Mouse (Mus musculus): ENCODE measurements around the gene Cfap69. TPM values are rescaled to one million over a fixed set of nuclear protein-coding genes. Genes with fewer than 3 reads are reported as not detected.

The Cfap69 gene
- polyA plus RNA-seq, 1 experiment from 2014 or later = 3.4 TPM

DNA sequence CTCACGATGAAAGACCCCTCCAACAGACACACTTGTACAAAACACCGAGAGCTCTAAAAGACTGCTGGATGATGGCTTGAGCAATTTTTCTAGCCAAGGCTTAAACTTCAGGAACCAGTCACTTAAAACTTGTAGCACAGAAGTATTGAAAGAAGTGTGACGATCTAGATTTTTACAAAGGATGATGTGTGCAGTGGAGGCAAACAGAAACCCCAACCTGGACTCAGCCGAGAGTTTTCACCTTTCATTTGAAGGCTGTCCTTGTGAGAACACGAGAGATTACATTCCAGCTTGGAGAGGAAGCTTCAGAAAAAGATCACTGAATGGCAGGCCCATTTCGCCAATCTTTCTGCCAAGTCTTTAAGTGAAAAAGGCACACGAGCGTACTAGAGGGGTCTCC lies 104.2 kb downstream of the Cfap69 start:
- Histone ChIP-seq H3K9ac (replicated peaks; ENCODE audit: low read depth, low read length) (peak overlapping the region; percentile 61), H3K36me3 (ENCODE audit: control insufficient read depth, insufficient read depth, low read length) (no peaks in the 10 kb centered on the region; the same call in 1 of the 2 replicates), H3K4me1 (ENCODE audit: control insufficient read depth, insufficient read depth, low read length) (0 out of 2 replicates have a peak, but pooled peaks cover 4% of the 10 kb centered on the region), H3K27me3 (ENCODE audit: control insufficient read depth, insufficient read depth, low read length) (no peaks in the 10 kb centered on the region), H3K4me2 (replicated peaks; ENCODE audit: low read depth, low read length) (peak overlapping the region; percentile 43), H3K9me3 (ENCODE audit: control insufficient read depth, low read depth, low read length) (no peaks in the 10 kb centered on the region), H3K4me3 (ENCODE audit: low read depth, low read length) (peak overlapping the region; percentile 75), H3K27ac (ENCODE audit: low read length) (no peak overlapping the region; the same call in 1 of the 2 replicates)
- no peak; the same call in 1 of the 2 replicates for ATAC-seq (ENCODE audit: insufficient number of reproducible peaks, insufficient read depth, low FRiP score, low read depth)
- 38% methylated on average over 8 of the region's 8 CpGs for WGBS

DNA sequence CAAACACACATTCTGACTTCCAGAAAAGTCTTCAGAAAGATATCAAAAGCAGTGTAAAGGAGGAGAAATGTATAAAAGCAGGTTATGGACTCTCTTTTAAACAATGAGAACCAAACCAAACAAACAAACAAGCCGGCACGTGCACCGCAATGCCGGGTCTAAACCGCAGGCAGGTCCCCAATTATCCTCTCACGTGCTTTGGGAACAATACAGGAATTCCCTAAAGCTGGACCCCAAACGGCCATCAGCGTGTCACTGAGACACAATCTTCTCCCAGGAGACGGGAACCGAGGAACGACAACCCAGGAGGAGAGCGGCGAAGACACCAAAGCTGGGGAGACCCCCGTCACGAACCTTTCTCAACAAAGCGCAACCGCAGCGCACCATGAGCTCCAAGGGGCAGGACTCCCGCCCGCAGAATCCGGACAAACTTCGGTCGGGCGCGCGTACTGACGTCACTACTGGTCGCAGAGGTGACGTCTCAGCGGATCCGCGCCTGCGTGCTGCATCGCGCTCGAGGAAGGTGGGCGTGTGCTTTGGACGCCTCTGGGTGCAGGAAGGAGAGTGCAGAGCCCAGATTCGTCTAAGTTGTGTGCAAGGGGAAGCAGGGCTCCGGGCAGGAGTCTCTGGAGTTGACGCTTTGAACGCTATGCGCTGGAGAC lies 104.8 kb downstream of the Cfap69 start, which contains the start of gene Gtpbp10:
Gtpbp10 (minus strand) TSS at position 460 of the 662 bp plus-strand sequence.
- under 1% methylated on average over 43 of the region's 43 CpGs for WGBS

DNA sequence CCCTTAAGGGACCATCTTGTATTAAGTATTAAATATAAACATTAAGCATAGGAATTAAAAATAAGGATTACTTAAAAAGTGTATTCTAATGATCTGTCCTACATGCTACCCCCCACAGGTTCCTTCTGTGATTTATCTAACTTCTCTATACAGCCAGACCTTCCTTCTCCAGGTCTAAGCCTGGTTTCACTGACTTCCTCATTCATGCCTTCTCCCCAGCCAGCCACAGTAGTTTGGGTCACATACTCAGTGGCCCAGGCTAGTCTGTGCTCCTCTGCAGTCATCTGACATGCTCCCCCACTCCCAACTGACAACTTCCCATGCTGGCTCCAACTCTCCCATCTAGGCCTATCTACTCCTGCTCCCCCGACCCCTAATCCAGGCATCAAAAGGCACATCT lies 112.9 kb downstream of the Cfap69 start:
- Histone ChIP-seq H3K9ac (replicated peaks; ENCODE audit: low read depth, low read length) (no peak overlapping the region), H3K4me2 (replicated peaks; ENCODE audit: low read depth, low read length) (no peak overlapping the region), H3K36me3 (ENCODE audit: control insufficient read depth, insufficient read depth, low read length) (peaks cover 23% of the 10 kb centered on the region), H3K9me3 (ENCODE audit: control insufficient read depth, low read depth, low read length) (no peaks in the 10 kb centered on the region), H3K4me1 (ENCODE audit: control insufficient read depth, insufficient read depth, low read length) (no peaks in the 10 kb centered on the region), H3K4me3 (ENCODE audit: low read depth, low read length) (no peak overlapping the region), H3K27ac (ENCODE audit: low read length) (no peak overlapping the region), H3K27me3 (ENCODE audit: control insufficient read depth, insufficient read depth, low read length) (no peaks in the 10 kb centered on the region)
- 86% methylated on average over 1 of the region's 1 CpGs for WGBS
- no peak for ATAC-seq (ENCODE audit: insufficient number of reproducible peaks, insufficient read depth, low FRiP score, low read depth)

More for the DNA sequence above, 104.8 kb downstream of the Cfap69 start, which contains the start of gene Gtpbp10:
- Histone ChIP-seq H3K9ac (replicated peaks; ENCODE audit: low read depth, low read length) (peak within 1 kb of the TSS; percentile 61), H3K27ac (ENCODE audit: low read length) (peak within 1 kb of the TSS; percentile 59; the same call in 1 of the 2 replicates), H3K4me2 (replicated peaks; ENCODE audit: low read depth, low read length) (peak within 1 kb of the TSS; percentile 57), H3K4me1 (ENCODE audit: control insufficient read depth, insufficient read depth, low read length) (0 out of 2 replicates have a peak, but pooled peaks cover 4% of the 10 kb centered on the region), H3K9me3 (ENCODE audit: control insufficient read depth, low read depth, low read length) (no peaks in the 10 kb centered on the region), H3K36me3 (ENCODE audit: control insufficient read depth, insufficient read depth, low read length) (peaks cover 5% of the 10 kb centered on the region; the same call in 1 of the 2 replicates), H3K27me3 (ENCODE audit: control insufficient read depth, insufficient read depth, low read length) (no peaks in the 10 kb centered on the region), H3K4me3 (ENCODE audit: low read depth, low read length) (peak within 1 kb of the TSS; percentile 75)
- peak; percentile 100 for ATAC-seq (ENCODE audit: insufficient number of reproducible peaks, insufficient read depth, low FRiP score, low read depth)

DNA sequence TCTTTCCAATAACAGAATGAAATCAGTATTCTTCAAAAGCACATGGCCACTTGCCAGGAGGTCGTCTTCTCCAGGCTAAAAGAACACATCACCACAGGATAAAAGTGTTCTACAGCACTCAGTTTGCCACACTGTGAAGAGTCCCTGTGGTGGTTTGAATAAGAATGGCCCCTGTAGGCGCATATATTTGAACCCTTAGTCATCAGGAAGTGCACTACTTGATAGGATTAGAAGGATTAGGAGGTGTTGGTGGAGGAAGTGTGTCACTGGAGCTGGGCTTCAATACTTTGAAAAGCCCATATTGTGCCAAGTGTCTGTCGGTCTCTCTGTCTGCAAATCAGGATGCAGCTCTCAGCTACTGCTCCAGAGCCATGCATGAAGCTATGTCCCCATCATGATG lies 123.7 kb downstream of the Cfap69 start:
- peaks cover 31% of the 10 kb centered on the region for H3K36me3 ChIP-seq (ENCODE audit: control insufficient read depth, insufficient read depth, low read length)
- H3K27me3 ChIP-seq (ENCODE audit: control insufficient read depth, insufficient read depth, low read length) = no peaks in the 10 kb centered on the region
- H3K4me1 ChIP-seq (ENCODE audit: control insufficient read depth, insufficient read depth, low read length) = no peaks in the 10 kb centered on the region
- H3K27ac ChIP-seq (ENCODE audit: low read length) = no peak overlapping the region
- no peak for ATAC-seq (ENCODE audit: insufficient number of reproducible peaks, insufficient read depth, low FRiP score, low read depth)
- H3K4me2 ChIP-seq (replicated peaks; ENCODE audit: low read depth, low read length) = no peak overlapping the region
- no peak overlapping the region for H3K4me3 ChIP-seq (ENCODE audit: low read depth, low read length)
- no peak overlapping the region for H3K9ac ChIP-seq (replicated peaks; ENCODE audit: low read depth, low read length)
- H3K9me3 ChIP-seq (ENCODE audit: control insufficient read depth, low read depth, low read length) = no peaks in the 10 kb centered on the region
- WGBS = 69% methylated on average over 3 of the region's 3 CpGs

DNA sequence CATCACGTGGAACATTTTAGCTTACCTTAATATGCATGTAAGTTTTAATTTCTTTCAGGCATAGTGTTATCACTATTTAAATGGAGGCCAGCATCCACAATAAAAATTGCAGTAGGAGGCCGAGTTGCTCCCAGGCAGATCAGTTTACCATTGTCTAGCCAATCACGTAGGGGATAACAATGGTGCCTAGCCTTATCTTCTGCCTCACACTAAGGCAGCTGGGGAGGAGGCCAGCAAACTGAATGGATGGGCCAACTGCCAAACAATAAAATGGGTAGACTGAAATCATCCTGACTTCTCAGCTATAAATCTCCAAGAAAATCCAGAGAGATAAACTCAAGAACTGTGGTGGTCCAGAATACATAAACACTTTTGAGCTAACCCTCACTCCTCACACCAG lies 124.3 kb downstream of the Cfap69 start:
- WGBS = 72% methylated on average over 3 of the region's 3 CpGs
- ATAC-seq (ENCODE audit: insufficient number of reproducible peaks, insufficient read depth, low FRiP score, low read depth) = no peak

DNA sequence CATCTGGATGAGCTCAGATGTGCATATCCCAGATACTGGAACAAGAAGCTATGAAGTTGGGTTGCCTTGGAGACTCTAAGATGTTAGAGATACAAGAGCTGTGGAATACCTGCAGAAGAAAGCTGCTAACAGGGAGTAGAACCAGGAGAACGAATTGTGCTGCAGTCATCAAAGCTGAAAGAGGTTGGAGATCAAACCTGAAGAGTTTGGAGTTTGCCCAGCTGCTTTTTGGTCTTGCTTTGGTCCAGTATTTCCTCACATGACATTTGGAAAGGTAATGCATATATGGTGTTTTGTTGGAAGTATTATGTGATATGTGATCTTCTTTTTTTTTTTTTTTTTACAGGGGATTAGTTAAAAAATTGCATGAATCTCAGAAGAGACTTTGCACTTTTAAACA lies 127.9 kb downstream of the Cfap69 start:
- H3K27me3 ChIP-seq (ENCODE audit: control insufficient read depth, insufficient read depth, low read length) = no peaks in the 10 kb centered on the region
- no peaks in the 10 kb centered on the region for H3K4me1 ChIP-seq (ENCODE audit: control insufficient read depth, insufficient read depth, low read length)
- no peak overlapping the region for H3K4me2 ChIP-seq (replicated peaks; ENCODE audit: low read depth, low read length)
- H3K9ac ChIP-seq (replicated peaks; ENCODE audit: low read depth, low read length) = no peak overlapping the region
- ATAC-seq (ENCODE audit: insufficient number of reproducible peaks, insufficient read depth, low FRiP score, low read depth) = no peak
- WGBS = 87% methylated on average over 1 of the region's 1 CpGs
- H3K4me3 ChIP-seq (ENCODE audit: low read depth, low read length) = no peak overlapping the region
- H3K9me3 ChIP-seq (ENCODE audit: control insufficient read depth, low read depth, low read length) = no peaks in the 10 kb centered on the region
- H3K27ac ChIP-seq (ENCODE audit: low read length) = no peak overlapping the region
- H3K36me3 ChIP-seq (ENCODE audit: control insufficient read depth, insufficient read depth, low read length) = peaks cover 7% of the 10 kb centered on the region; the same call in 1 of the 2 replicates

More for the DNA sequence above, 124.3 kb downstream of the Cfap69 start:
- Histone ChIP-seq H3K36me3 (ENCODE audit: control insufficient read depth, insufficient read depth, low read length) (peaks cover 31% of the 10 kb centered on the region), H3K4me3 (ENCODE audit: low read depth, low read length) (no peak overlapping the region), H3K4me1 (ENCODE audit: control insufficient read depth, insufficient read depth, low read length) (no peaks in the 10 kb centered on the region), H3K9ac (replicated peaks; ENCODE audit: low read depth, low read length) (no peak overlapping the region), H3K27ac (ENCODE audit: low read length) (no peak overlapping the region), H3K27me3 (ENCODE audit: control insufficient read depth, insufficient read depth, low read length) (no peaks in the 10 kb centered on the region), H3K4me2 (replicated peaks; ENCODE audit: low read depth, low read length) (no peak overlapping the region), H3K9me3 (ENCODE audit: control insufficient read depth, low read depth, low read length) (no peaks in the 10 kb centered on the region)

DNA sequence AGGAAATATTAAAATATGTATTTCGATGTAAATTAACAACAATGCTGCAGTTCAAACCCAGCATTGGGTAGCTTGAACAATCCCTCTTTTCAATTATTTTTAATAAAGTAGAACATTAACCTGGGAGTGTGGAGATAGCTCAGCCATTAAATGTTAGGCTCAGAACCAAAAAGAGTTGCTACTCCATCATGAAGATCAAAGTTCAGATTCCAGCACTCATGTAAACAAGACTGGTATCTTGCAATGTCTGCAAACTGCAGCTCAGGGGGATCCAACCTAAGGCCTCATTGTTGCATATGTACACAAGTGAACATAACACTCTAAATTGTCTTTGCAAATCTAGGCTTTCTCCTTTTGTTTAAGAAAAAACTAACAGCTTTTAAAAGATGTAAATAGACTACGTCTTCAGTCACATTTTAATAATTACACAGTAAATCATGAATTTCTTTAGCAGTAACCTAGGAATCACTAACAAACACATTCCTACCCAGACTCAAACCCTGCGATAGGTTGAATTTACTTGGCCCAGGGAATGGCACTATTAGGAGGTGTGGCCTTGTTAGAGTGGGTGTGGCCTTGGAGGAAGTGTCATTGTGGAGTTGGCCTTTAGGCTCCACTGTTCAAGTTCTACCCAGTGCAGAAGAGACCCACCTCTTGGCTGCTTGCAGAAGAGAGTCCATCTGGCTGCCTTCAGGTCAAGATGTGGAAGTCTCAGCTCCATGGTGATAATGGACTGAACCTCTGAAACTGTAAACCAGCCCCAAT lies 130.2 kb downstream of the Cfap69 start:
- ATAC-seq (ENCODE audit: insufficient number of reproducible peaks, insufficient read depth, low FRiP score, low read depth) = no peak
- Histone ChIP-seq H3K4me3 (ENCODE audit: low read depth, low read length) (no peak overlapping the region), H3K4me2 (replicated peaks; ENCODE audit: low read depth, low read length) (no peak overlapping the region), H3K9me3 (ENCODE audit: control insufficient read depth, low read depth, low read length) (no peaks in the 10 kb centered on the region), H3K27ac (ENCODE audit: low read length) (no peak overlapping the region), H3K9ac (replicated peaks; ENCODE audit: low read depth, low read length) (no peak overlapping the region), H3K27me3 (ENCODE audit: control insufficient read depth, insufficient read depth, low read length) (no peaks in the 10 kb centered on the region), H3K36me3 (ENCODE audit: control insufficient read depth, insufficient read depth, low read length) (no peaks in the 10 kb centered on the region), H3K4me1 (ENCODE audit: control insufficient read depth, insufficient read depth, low read length) (no peaks in the 10 kb centered on the region)
- 77% methylated on average over 3 of the region's 3 CpGs for WGBS

Measured in stomach, embryonic 14.5 days (tissue).